Mouse (Mus musculus) midbrain, postnatal 0 days (tissue): ENCODE results near the gene Gm21969. TPM values are rescaled to one million over a fixed set of nuclear protein-coding genes. Genes with fewer than 3 reads are reported as not detected.

Experiments
- ATAC-seq: fragments of 200-750 bp; cut with Nextera tagmentation; 2 replicates; pipeline ENCODE4 v1.8.0; 2017; ENCODE audit warnings: moderate number of reproducible peaks, mild to moderate bottlenecking, moderate TSS enrichment, moderate library complexity; ENCODE audit not compliant: low FRiP score
- DNase-seq: peaks from one replicate; pipeline ENCODE4 v3.0.0-alpha.2; 2015; ENCODE audit warnings: low spot score
- H3K27ac ChIP-seq: fragments of 300-500 bp; sonication (generic); 2 replicates; pipeline ENCODE4 v1.5.1; 2014; ENCODE audit warnings: low read depth, mild to moderate bottlenecking, low read length, mixed read lengths
- H3K27me3 ChIP-seq: fragments of 300-500 bp; sonication (generic); 2 replicates; pipeline ENCODE4 v1.6.1; 2014; ENCODE audit warnings: low read length, control low read depth, mixed read lengths; ENCODE audit not compliant: insufficient read depth
- H3K36me3 ChIP-seq: fragments of 300-500 bp; sonication (generic); 2 replicates; pipeline ENCODE4 v1.6.1; 2014; ENCODE audit warnings: low read length, control low read depth, mixed read lengths; ENCODE audit not compliant: insufficient read depth
- H3K4me1 ChIP-seq: fragments of 300-500 bp; sonication (generic); 2 replicates; pipeline ENCODE4 v1.6.1; 2014; ENCODE audit warnings: mild to moderate bottlenecking, control low read depth, antibody characterized with exemption, low read length, mixed read lengths; ENCODE audit not compliant: insufficient read depth
- H3K4me2 ChIP-seq: fragments of 300-500 bp; sonication (generic); 2 replicates; pipeline ENCODE4 v1.6.1; 2014; ENCODE audit warnings: low read depth, mild to moderate bottlenecking, low read length, mixed read lengths; ENCODE audit not compliant: poor library complexity, severe bottlenecking
- H3K4me3 ChIP-seq: fragments of 300-500 bp; sonication (generic); 2 replicates; pipeline ENCODE4 v1.5.1; 2014; ENCODE audit warnings: low read depth, mild to moderate bottlenecking, low read length, moderate library complexity
- H3K9ac ChIP-seq: fragments of 300-500 bp; sonication (generic); replicated peaks from 2 replicates; pipeline ENCODE4 v1.6.1; 2014; ENCODE audit warnings: mild to moderate bottlenecking, low read length, moderate library complexity, mixed read lengths; ENCODE audit not compliant: poor library complexity, severe bottlenecking
- H3K9me3 ChIP-seq: fragments of 300-500 bp; sonication (generic); 2 replicates; pipeline ENCODE4 v1.6.1; 2016; ENCODE audit warnings: low read length, control low read depth
- CTCF ChIP-seq: IDR thresholded peaks from 2 replicates; pipeline ENCODE4 v1.5.1; 2016; ENCODE audit warnings: antibody characterized with exemption, mild to moderate bottlenecking
- WGBS: fragments of 180-500 bp; shearing (Covaris S2); extraction: QIAGEN DNeasy Blood & Tissue Kit; methylation state at CpG from one replicate; pipeline ENCODE4 v1.1.7; 2014; 5-methylcytosine and 5-hydroxymethylcytosine counted together
- polyA plus RNA-seq: library from polyadenylated mRNA; unstranded; fragments of >200 nt; fragmentation: Nextera tagmentation; extraction: Ambion mirVana; gene quantifications from 2 replicates; pipeline ENCODE4 v1.2.1, GENCODE M21; 2015
- total RNA-seq: library from RNA; depleted of rRNA; stranded (reverse); fragments of >200 nt; gene quantifications from 2 replicates; pipeline ENCODE4 v1.2.3, GENCODE M21; 2014

The Gm21969 gene
- total and polyA plus RNA-seq, 2 experiments from 2014 or later = not detected

DNA sequence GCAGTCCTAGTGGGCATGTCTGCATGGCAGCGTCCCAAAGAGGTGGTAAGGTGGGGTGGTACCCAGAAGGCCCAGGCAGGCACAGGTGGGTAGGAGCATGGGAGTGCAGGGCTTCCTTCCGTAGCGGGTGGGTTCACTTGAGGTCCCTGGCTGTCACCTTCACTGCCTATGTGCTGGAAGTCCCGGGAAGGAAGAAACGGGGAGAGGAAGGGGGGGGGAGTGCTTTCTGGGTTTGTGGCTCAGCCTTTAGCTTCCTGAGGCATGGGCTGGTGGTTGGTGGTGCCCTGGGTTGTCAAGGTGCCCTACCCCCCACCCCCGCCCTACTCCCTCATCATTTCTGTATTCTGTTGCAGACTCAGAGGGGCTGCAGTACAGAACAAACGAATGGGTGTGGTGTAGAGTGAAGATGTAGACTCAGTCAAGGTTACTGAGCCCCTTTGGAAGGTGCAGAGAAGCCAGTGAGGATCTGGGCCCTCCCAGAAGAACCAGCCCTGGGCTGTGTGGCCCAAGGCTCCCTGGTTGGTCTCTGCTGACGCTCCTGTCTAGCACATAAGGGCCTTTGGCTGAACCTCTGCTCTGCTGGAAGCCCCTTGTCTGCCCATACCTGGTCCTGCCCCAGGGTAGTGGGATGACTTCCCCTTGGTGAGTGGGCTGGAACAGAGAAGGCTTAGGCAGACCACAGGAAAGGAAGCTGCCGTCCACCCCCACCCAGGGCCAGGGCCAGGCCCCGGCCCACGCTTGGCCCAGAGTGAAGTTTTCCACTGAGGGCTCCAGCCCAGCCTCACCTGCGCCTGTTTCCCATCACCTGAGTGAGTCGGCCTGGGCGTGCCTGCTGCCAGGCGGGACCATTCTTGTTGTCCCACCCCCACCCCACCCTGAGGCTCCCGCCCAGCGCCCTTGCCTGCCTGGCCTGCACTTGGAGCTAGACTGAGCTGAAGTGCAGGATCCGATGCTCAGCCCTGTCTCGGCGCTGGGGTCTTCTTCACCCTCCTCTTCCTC, 5.4 kb upstream of the Gm21969 start:
- WGBS = 72% methylated on average over 20 of the region's 20 CpGs
- Histone ChIP-seq H3K27ac (peak overlapping the region; percentile 43), H3K36me3 (no peaks in the 10 kb centered on the region), H3K4me3 (no peak overlapping the region), H3K4me1 (peaks cover 34% of the 10 kb centered on the region), H3K9me3 (no peaks in the 10 kb centered on the region), H3K9ac (peak overlapping the region; percentile 42; the same call in 1 of the 2 replicates), H3K4me2 (no peak overlapping the region), H3K27me3 (no peaks in the 10 kb centered on the region)
- no peak for ATAC-seq
- no peak for TF ChIP-seq CTCF
- DNase-seq = no peak

- Histone ChIP-seq H3K4me2 (peak overlapping the region; percentile 36; the same call in 1 of the 2 replicates), H3K36me3 (no peaks in the 10 kb centered on the region), H3K4me1 (peaks cover 34% of the 10 kb centered on the region), H3K27me3 (no peaks in the 10 kb centered on the region), H3K27ac (peak overlapping the region; percentile 52; the same call in 1 of the 2 replicates), H3K4me3 (no peak overlapping the region), H3K9me3 (no peaks in the 10 kb centered on the region), H3K9ac (no peak overlapping the region)
- WGBS = 40% methylated on average over 13 of the region's 13 CpGs
- DNase-seq (no peak), ATAC-seq (no peak)
- TF ChIP-seq CTCF = no peak
Measured at GRCm38 (mm10) chr4:139598356-139598755, 4.6 kb upstream of the Gm21969 start.

- peak; percentile 11; the same call in 1 of the 2 replicates for TF ChIP-seq CTCF
- Histone ChIP-seq H3K27ac (peak overlapping the region; percentile 52), H3K27me3 (no peaks in the 10 kb centered on the region), H3K9me3 (no peaks in the 10 kb centered on the region), H3K4me2 (peak overlapping the region; percentile 36), H3K4me3 (no peak overlapping the region), H3K4me1 (peaks cover 34% of the 10 kb centered on the region), H3K9ac (peak overlapping the region; percentile 24; the same call in 1 of the 2 replicates), H3K36me3 (no peaks in the 10 kb centered on the region)
- DNase-seq = peak; percentile 85
- peak; percentile 64 for ATAC-seq
- 3% methylated on average over 12 of the region's 12 CpGs for WGBS
Measured at GRCm38 (mm10) chr4:139598950-139599518, 4.0 kb upstream of the Gm21969 start.

DNA sequence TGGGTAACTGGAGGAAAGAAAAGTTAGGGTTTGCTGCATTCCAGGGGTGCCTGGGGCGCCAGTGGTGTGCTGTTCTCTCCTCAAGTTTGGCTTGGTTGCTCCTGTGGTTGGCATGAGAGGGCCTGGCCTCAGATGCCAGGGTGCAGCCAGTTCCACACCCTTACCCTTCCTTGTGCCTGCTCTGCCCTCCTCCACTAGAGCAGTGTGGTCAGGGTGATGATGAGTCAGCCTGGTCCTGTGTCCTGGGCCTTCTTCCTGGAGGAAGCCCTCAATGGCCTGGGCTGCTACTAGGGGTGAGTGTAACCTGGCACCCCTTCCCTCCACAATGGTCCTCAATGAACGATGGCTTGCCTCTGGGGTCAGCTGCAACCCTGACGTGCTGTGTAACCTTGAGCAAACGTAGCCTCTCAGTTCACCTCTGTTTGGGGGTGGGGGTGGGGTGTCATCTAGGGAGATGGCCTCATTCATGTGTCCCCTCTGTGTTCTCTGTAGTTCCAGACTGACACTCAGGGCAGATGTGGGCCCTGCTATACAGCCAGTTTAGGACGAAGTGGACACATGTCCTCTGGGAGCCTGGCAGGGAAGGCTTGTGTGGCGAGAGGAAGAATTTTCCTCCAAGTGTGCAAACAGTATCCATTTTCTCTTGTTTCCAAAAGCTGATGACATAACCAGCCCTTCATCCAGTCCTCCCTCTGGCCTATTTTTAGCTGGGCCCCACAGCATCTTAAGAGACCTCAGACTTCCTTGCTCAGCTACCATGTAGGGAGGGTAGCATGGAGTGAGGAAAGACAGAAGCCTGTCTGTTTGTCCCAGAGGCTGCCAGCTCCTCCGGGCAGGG, 1.2 kb upstream of the Gm21969 start:
- Histone ChIP-seq H3K36me3 (peaks cover 17% of the 10 kb centered on the region), H3K27ac (peak overlapping the region; percentile 18; the same call in 1 of the 2 replicates), H3K4me2 (no peak overlapping the region), H3K9ac (0 out of 2 replicates have a peak overlapping the region, but pooled peaks have one; percentile 24), H3K27me3 (no peaks in the 10 kb centered on the region), H3K4me1 (peaks cover 23% of the 10 kb centered on the region), H3K4me3 (no peak overlapping the region), H3K9me3 (no peaks in the 10 kb centered on the region)
- DNase-seq = no peak
- 82% methylated on average over 7 of the region's 7 CpGs for WGBS
- no peak for ATAC-seq
- TF ChIP-seq CTCF = no peak

DNA sequence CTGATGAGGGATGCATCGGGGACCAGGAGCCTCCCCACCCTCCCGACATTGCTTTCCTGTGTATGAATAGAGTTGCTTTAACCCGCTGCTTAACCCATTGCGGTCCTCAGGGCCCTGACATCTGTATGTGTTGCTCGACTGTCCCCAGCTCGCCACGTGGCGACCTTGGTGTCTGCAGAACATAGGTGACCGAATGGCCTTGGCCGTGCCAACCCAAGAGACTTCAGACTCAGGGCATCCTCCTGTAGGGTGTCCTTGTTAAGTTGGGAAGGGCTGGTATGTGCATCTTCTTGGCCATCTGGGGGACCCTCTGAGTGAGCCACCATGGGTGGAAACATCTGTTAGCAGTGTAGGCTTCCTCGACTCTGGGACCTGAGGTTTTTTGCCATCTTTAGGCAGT, 2.2 kb downstream of the Gm21969 start:
- no peak for TF ChIP-seq CTCF
- 88% methylated on average over 11 of the region's 11 CpGs for WGBS
- H3K36me3 ChIP-seq = peaks cover 29% of the 10 kb centered on the region

More for the DNA sequence above, 2.2 kb downstream of the Gm21969 start:
- no peaks in the 10 kb centered on the region for H3K9me3 ChIP-seq
- H3K4me3 ChIP-seq = no peak overlapping the region
- H3K9ac ChIP-seq = no peak overlapping the region
- no peaks in the 10 kb centered on the region for H3K27me3 ChIP-seq
- DNase-seq (no peak), ATAC-seq (no peak)
- no peak overlapping the region for H3K4me2 ChIP-seq
- H3K4me1 ChIP-seq = no peaks in the 10 kb centered on the region
- H3K27ac ChIP-seq = no peak overlapping the region
